Mouse (Mus musculus) hindbrain, embryonic 11.5 days (tissue): Measurements from ENCODE around the gene Tenm4. TPM values are rescaled to one million over a fixed set of nuclear protein-coding genes. Genes with fewer than 3 reads are reported as not detected.

Experiments used
- ATAC-seq: fragments of 200-750 bp; cut with Nextera tagmentation; 2 replicates; pipeline ENCODE4 v1.8.0; 2017; ENCODE audit warnings: mild to moderate bottlenecking, moderate TSS enrichment, moderate library complexity; ENCODE audit not compliant: low FRiP score
- DNase-seq: peaks from one replicate; pipeline ENCODE4 v3.0.0-alpha.2; 2015; ENCODE audit warnings: low spot score
- H3K27ac ChIP-seq: fragments of 300-500 bp; sonication (generic); 2 replicates; pipeline ENCODE4 v1.5.1; 2014; ENCODE audit warnings: mild to moderate bottlenecking, low read depth, low read length
- H3K27me3 ChIP-seq: fragments of 300-500 bp; sonication (generic); 2 replicates; pipeline ENCODE4 v1.6.1; 2014; ENCODE audit warnings: mild to moderate bottlenecking, low read length, moderate library complexity, mixed read lengths; ENCODE audit not compliant: control insufficient read depth, insufficient read depth
- H3K36me3 ChIP-seq: fragments of 300-500 bp; sonication (generic); 2 replicates; pipeline ENCODE4 v1.6.1; 2014; ENCODE audit warnings: mild to moderate bottlenecking, low read length, moderate library complexity, mixed read lengths; ENCODE audit not compliant: control insufficient read depth, insufficient read depth
- H3K4me1 ChIP-seq: fragments of 300-500 bp; sonication (generic); replicated peaks from 2 replicates; pipeline ENCODE4 v1.6.1; 2014; ENCODE audit warnings: low read length, mixed read lengths; ENCODE audit not compliant: control insufficient read depth, insufficient read depth
- H3K4me2 ChIP-seq: fragments of 300-500 bp; sonication (generic); replicated peaks from 2 replicates; pipeline ENCODE4 v1.6.1; 2014; ENCODE audit warnings: mild to moderate bottlenecking, low read depth, low read length
- H3K4me3 ChIP-seq: fragments of 300-500 bp; sonication (generic); 2 replicates; pipeline ENCODE4 v1.5.1; 2014; ENCODE audit warnings: low read depth, low read length
- H3K9ac ChIP-seq: fragments of 300-500 bp; sonication (generic); 2 replicates; pipeline ENCODE4 v1.6.1; 2014; ENCODE audit warnings: low read depth, low read length
- H3K9me3 ChIP-seq: fragments of 300-500 bp; sonication (generic); 2 replicates; pipeline ENCODE4 v1.6.1; 2016; ENCODE audit warnings: low read length; ENCODE audit not compliant: control insufficient read depth
- WGBS: fragments of 180-500 bp; shearing (Covaris S2); extraction: QIAGEN DNeasy Blood & Tissue Kit; methylation state at CpG from one replicate; pipeline ENCODE4 v1.1.7; 2014; 5-methylcytosine and 5-hydroxymethylcytosine counted together
- polyA plus RNA-seq: library from polyadenylated mRNA; unstranded; fragments of >200 nt; fragmentation: Nextera tagmentation; extraction: Ambion mirVana; gene quantifications from 2 replicates; pipeline ENCODE4 v1.2.1, GENCODE M21; 2014

The Tenm4 gene
- polyA plus RNA-seq, 1 experiment from 2014 or later, result 24.0 TPM

DNA sequence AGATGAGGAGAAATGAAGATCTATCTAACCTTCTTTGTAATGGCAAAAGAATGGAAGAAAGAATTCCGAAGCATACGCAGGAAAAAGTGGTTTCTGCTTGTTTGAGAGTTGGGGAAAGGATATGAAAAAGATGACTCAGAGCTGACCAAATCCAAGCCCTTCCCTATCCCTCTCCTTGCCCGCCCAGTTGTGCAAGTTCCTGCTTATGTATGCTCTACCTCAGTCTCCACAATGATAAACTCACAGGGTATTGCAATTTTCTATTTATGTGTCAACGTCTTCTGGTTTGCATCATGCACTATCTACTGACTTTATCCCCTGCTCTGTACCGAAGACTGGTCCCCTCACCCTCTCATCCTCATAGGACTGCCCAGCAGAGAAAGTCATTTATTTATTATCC lies 339.4 kb downstream of the Tenm4 start:
- Histone ChIP-seq H3K9me3 (no peaks in the 10 kb centered on the region), H3K9ac (no peak overlapping the region), H3K36me3 (no peaks in the 10 kb centered on the region), H3K4me2 (no peak overlapping the region), H3K4me3 (no peak overlapping the region), H3K27ac (no peak overlapping the region), H3K4me1 (no peaks in the 10 kb centered on the region; the same call in 1 of the 2 replicates), H3K27me3 (no peaks in the 10 kb centered on the region)
- ATAC-seq (no peak), DNase-seq (no peak)
- WGBS, result 85% methylated on average over 5 of the region's 5 CpGs

DNA sequence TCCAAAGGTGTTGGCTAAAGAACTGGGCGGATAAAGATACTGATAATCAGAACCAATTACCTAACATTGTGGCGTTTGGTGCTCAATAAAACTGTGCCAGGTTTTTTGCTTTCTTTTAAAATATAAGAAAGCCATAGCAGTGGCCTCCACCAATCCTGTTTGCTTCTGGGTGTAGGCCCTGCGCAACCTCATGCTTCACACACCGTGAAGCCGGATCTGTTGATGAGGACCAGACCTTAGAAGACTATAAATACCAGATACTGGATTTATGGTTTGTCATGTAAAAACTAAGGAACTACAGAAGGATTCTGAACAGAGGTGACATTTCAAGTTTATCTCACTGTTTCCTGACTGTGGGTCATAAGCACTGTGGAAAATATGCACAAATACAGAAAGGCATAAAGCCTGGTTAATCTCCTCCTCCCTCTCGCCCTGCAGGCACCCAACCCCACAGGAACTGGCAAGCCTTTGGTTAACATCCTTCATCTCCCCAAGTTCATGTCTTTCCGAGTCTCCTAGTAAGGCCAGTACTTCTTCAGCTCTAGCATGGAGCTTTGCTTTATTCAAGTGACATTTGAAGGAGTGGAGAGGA lies 340.1 kb downstream of the Tenm4 start:
- no peak for ATAC-seq
- 90% methylated on average over 7 of the region's 7 CpGs for WGBS
- Histone ChIP-seq H3K4me1 (no peaks in the 10 kb centered on the region; the same call in 1 of the 2 replicates), H3K9me3 (no peaks in the 10 kb centered on the region), H3K36me3 (no peaks in the 10 kb centered on the region), H3K4me2 (no peak overlapping the region), H3K27ac (no peak overlapping the region), H3K9ac (no peak overlapping the region), H3K27me3 (no peaks in the 10 kb centered on the region), H3K4me3 (no peak overlapping the region)
- no peak for DNase-seq

DNA sequence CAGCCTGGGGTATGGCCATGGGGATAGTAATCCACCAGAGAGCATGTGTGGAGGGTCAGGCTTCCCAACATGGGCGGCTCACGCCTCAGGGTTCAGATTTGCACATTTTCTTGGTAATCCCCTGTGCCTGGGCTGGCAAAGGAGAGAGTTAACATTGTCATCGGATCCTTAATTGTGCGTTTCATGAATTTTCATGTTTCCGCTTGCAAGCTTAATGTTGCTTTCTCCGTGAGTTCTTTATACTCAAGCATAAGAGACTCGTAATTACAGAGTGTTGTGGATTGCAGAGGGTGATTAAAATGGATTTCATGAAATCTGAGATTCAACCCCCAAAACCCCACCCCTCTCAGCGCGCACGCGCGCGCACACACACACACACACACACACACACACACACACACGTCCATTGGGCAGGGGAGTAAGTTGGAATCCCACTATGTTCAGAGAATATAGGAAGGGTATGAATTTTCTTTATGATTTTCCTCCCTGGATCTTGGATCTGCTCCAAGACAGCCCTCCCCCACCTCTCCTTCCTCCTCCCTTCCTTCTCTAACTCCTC lies 341.0 kb downstream of the Tenm4 start:
- Histone ChIP-seq H3K4me2 (no peak overlapping the region), H3K9ac (no peak overlapping the region), H3K4me1 (no peaks in the 10 kb centered on the region), H3K27ac (no peak overlapping the region), H3K36me3 (no peaks in the 10 kb centered on the region), H3K4me3 (no peak overlapping the region), H3K9me3 (no peaks in the 10 kb centered on the region), H3K27me3 (no peaks in the 10 kb centered on the region)
- 80% methylated on average over 14 of the region's 14 CpGs for WGBS
- ATAC-seq (no peak), DNase-seq (no peak)

DNA sequence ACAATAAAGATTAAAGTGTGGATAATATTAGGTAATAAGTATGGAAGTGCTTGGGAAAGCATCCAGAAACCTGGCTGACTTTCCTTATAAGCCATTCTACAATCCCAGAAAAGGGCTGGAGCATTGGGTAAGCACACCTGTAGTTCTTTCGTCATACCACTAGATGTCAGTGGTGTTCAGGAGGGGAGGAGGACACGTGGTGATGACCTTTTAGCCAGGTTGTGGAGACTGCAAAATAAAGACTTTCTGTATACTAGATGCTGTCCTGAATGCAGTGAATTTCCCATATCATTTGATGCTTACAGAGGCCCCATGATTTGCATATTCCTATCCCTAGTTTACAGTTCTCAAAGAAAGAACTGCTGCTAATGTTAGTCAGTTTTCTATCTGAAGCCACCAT lies 348.2 kb downstream of the Tenm4 start:
- Histone ChIP-seq H3K36me3 (no peaks in the 10 kb centered on the region), H3K9me3 (no peaks in the 10 kb centered on the region), H3K27ac (no peak overlapping the region), H3K9ac (no peak overlapping the region), H3K4me3 (no peak overlapping the region), H3K4me2 (no peak overlapping the region), H3K4me1 (no peaks in the 10 kb centered on the region), H3K27me3 (no peaks in the 10 kb centered on the region)
- ATAC-seq (no peak), DNase-seq (peak; percentile 61)
- WGBS, result 4% methylated on average over 2 of the region's 2 CpGs

DNA sequence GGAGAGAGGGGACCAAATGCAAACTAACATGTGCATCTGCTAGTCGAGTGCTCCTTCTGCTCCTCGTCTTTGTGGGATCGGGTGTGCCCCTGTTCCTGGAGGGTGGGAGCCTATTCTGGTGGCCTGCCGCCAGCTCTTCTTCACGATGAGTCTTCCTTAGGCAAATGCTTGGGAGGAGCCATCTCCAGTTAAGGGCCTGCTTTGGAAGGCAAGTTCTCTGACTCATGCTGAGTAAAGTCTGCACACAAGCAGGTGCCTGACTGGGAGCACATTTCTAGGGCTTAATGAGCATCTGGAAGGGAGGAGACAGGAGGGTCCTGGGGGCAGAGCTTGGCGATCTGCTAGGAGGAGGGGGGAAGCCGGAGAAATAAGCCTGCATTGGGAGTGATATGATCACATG lies 350.9 kb downstream of the Tenm4 start:
- Histone ChIP-seq H3K36me3 (no peaks in the 10 kb centered on the region), H3K27me3 (no peaks in the 10 kb centered on the region), H3K9me3 (no peaks in the 10 kb centered on the region), H3K4me1 (no peaks in the 10 kb centered on the region), H3K4me2 (no peak overlapping the region), H3K9ac (no peak overlapping the region), H3K27ac (no peak overlapping the region), H3K4me3 (no peak overlapping the region)
- DNase-seq (no peak), ATAC-seq (no peak)
- WGBS, result 77% methylated on average over 7 of the region's 7 CpGs

DNA sequence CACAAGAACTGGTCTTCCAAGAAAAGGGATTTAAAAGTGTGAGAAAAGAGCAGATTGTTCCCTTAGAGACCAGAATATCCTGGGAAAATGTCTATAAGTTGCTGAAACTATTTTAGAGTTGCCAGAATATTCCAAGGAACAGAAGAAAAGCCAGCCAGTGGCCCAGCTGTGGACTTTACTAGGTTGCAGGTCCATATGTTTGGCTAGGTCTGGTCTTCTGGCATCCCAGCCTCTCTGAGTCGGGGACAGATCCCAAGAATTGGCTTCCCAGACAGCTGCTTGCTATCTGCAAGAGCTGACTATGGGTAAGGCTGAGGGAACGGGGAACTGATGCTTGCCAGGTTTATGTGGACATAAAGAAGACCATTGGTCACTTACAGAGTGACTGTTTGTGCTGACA lies 352.6 kb downstream of the Tenm4 start:
- Histone ChIP-seq H3K4me3 (no peak overlapping the region), H3K4me1 (no peaks in the 10 kb centered on the region), H3K9ac (no peak overlapping the region), H3K4me2 (no peak overlapping the region), H3K27me3 (no peaks in the 10 kb centered on the region), H3K9me3 (no peaks in the 10 kb centered on the region), H3K36me3 (no peaks in the 10 kb centered on the region), H3K27ac (no peak overlapping the region)
- ATAC-seq (no peak), DNase-seq (no peak)
- WGBS, result 77% methylated on average over 2 of the region's 2 CpGs

DNA sequence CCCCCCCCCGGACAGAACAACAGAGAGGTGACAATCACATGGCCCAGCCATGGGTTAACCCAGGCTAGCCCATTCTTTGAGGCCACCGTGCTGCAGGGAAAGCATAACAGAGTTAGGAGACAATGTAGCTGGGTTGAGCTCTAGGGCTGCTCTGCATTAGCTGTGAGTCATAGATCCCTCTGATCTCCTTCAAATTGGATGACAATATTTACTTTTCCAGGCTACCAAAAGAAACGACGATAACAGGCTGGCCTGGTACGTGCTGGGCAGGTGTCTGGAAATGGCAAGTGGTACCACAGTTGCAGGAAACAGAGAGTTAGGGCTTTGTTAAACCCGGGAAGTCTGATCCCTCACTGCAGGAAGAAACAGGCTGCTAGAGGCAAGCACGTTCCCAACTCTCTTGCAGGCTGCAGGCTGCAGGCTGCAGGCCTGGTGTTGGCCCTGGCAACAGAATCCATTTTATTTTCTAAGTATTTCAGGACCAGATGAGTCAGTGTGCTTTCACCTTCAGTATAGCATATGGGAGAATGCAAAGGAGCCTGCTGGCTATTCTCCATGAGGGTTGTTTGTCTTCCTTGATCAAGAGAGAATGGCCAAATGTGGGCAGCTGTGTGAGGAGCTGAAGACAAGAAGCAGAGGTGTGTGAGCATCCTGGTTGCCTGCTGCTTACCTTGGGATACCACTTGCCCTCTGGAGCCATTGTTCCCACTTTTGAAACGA lies 353.6 kb downstream of the Tenm4 start:
- DNase-seq (no peak), ATAC-seq (no peak)
- Histone ChIP-seq H3K9ac (no peak overlapping the region), H3K4me2 (no peak overlapping the region), H3K9me3 (no peaks in the 10 kb centered on the region), H3K4me1 (no peaks in the 10 kb centered on the region), H3K27me3 (no peaks in the 10 kb centered on the region), H3K4me3 (no peak overlapping the region), H3K36me3 (no peaks in the 10 kb centered on the region), H3K27ac (no peak overlapping the region)
- WGBS, result 77% methylated on average over 8 of the region's 8 CpGs

DNA sequence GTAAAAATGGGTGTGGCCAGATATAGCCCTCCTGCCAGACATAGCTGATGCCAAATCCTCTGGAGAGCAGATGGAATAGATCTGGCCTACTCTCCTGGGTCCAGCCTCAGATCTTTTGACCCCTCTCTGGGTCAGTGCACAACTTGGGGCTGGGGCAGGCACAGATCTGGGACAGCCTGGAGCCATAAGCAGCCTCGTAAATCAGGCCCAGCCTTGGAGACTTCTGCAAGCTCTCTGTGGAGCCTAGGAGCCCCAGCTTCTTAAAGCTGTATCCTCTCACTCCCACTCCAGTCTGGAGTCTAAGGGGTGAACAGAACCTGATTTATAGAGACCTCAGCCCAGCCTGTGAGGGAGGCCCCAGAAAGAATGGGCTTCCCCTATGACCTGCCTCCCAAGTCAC lies 354.3 kb downstream of the Tenm4 start:
- no peak overlapping the region for H3K27ac ChIP-seq
- no peaks in the 10 kb centered on the region for H3K9me3 ChIP-seq
- no peaks in the 10 kb centered on the region for H3K4me1 ChIP-seq
- DNase-seq, result no peak
- H3K27me3 ChIP-seq, result no peaks in the 10 kb centered on the region
- no peak overlapping the region for H3K4me3 ChIP-seq
- H3K4me2 ChIP-seq, result no peak overlapping the region
- no peak for ATAC-seq
- H3K36me3 ChIP-seq, result no peaks in the 10 kb centered on the region
- H3K9ac ChIP-seq, result no peak overlapping the region
- 55% methylated on average over 1 of the region's 1 CpGs for WGBS
